Mouse (Mus musculus) liver, embryonic 13.5 days (tissue): Measurements from ENCODE around the gene Ppan. TPM values are rescaled to one million over a fixed set of nuclear protein-coding genes. Genes with fewer than 3 reads are reported as not detected.

Source experiments
- ATAC-seq: fragments of 200-750 bp; cut with Nextera tagmentation; 2 replicates; pipeline ENCODE4 v1.8.0; 2017; ENCODE audit warnings: low read depth, mild to moderate bottlenecking, moderate number of reproducible peaks, moderate library complexity
- DNase-seq: peaks from one replicate; pipeline ENCODE4 v3.0.0; 2022
- H3K27ac ChIP-seq: fragments of 300-500 bp; sonication (generic); 2 replicates; pipeline ENCODE4 v1.5.1; 2015; ENCODE audit warnings: moderate library complexity, mild to moderate bottlenecking, inconsistent platforms
- H3K27me3 ChIP-seq: fragments of 300-500 bp; sonication (generic); 2 replicates; pipeline ENCODE4 v1.6.1; 2015; ENCODE audit warnings: mild to moderate bottlenecking, inconsistent platforms
- H3K36me3 ChIP-seq: fragments of 300-500 bp; sonication (generic); 2 replicates; pipeline ENCODE4 v1.6.1; 2015; ENCODE audit warnings: mild to moderate bottlenecking, inconsistent platforms
- H3K4me1 ChIP-seq: fragments of 300-500 bp; sonication (generic); replicated peaks from 2 replicates; pipeline ENCODE4 v1.6.1; 2015; ENCODE audit warnings: inconsistent platforms
- H3K4me2 ChIP-seq: fragments of 300-500 bp; sonication (generic); 2 replicates; pipeline ENCODE4 v1.6.1; 2015; ENCODE audit warnings: inconsistent platforms, mild to moderate bottlenecking, moderate library complexity
- H3K4me3 ChIP-seq: fragments of 300-500 bp; sonication (generic); replicated peaks from 2 replicates; pipeline ENCODE4 v1.5.1; 2015; ENCODE audit warnings: mild to moderate bottlenecking, inconsistent platforms
- H3K9ac ChIP-seq: fragments of 300-500 bp; sonication (generic); 2 replicates; pipeline ENCODE4 v1.6.1; 2015; ENCODE audit warnings: mild to moderate bottlenecking, inconsistent platforms
- H3K9me3 ChIP-seq: fragments of 300-500 bp; sonication (generic); replicated peaks from 2 replicates; pipeline ENCODE4 v1.6.1; 2016; ENCODE audit warnings: inconsistent platforms
- WGBS: fragments of 180-500 bp; shearing (Covaris S2); methylation state at CpG from one replicate; pipeline ENCODE4 v1.1.7; 2015; ENCODE audit not compliant: insufficient replicate concordance; 5-methylcytosine and 5-hydroxymethylcytosine counted together
- polyA plus RNA-seq: library from polyadenylated mRNA; unstranded; fragments of >200 nt; fragmentation: Nextera tagmentation; extraction: Ambion mirVana; gene quantifications from 2 replicates; pipeline ENCODE4 v1.2.1, GENCODE M21; 2015

Ppan gene
- polyA plus RNA-seq, 1 experiment from 2014 or later, result 90.5 TPM

GRCm38 (mm10) chr9:20894629-20895028, 6.7 kb downstream of the Ppan start:
- Histone ChIP-seq H3K9me3 (no peaks in the 10 kb centered on the region), H3K27me3 (no peaks in the 10 kb centered on the region), H3K9ac (no peak overlapping the region), H3K4me1 (peaks cover 67% of the 10 kb centered on the region), H3K36me3 (peaks cover 81% of the 10 kb centered on the region), H3K4me2 (no peak overlapping the region), H3K27ac (no peak overlapping the region), H3K4me3 (no peak overlapping the region)
- no peak for ATAC-seq
- no peak for DNase-seq
- WGBS, result 82% methylated on average over 15 of the region's 15 CpGs

- no peaks in the 10 kb centered on the region for H3K9me3 ChIP-seq
- WGBS, result 91% methylated on average over 9 of the region's 9 CpGs
- DNase-seq (no peak), ATAC-seq (no peak)
- peaks cover 60% of the 10 kb centered on the region for H3K4me1 ChIP-seq
- no peak overlapping the region for H3K27ac ChIP-seq
- no peaks in the 10 kb centered on the region for H3K27me3 ChIP-seq
- H3K4me3 ChIP-seq, result 0 out of 2 replicates have a peak overlapping the region, but pooled peaks have one; percentile 10
- H3K36me3 ChIP-seq, result peaks cover 73% of the 10 kb centered on the region
- H3K9ac ChIP-seq, result no peak overlapping the region
- H3K4me2 ChIP-seq, result no peak overlapping the region
Observed at GRCm38 (mm10) chr9:20895382-20895781, 7.4 kb downstream of the Ppan start.

- peaks cover 57% of the 10 kb centered on the region for H3K4me1 ChIP-seq
- H3K36me3 ChIP-seq, result peaks cover 48% of the 10 kb centered on the region
- peak overlapping the region; percentile 95 for H3K9ac ChIP-seq
- H3K27ac ChIP-seq, result peak overlapping the region; percentile 80
- H3K9me3 ChIP-seq, result no peaks in the 10 kb centered on the region
- peak; percentile 68 for ATAC-seq
- peak overlapping the region; percentile 97 for H3K4me3 ChIP-seq
- 2% methylated on average over 32 of the region's 39 CpGs for WGBS
- peak overlapping the region; percentile 86 for H3K4me2 ChIP-seq
- no peak for DNase-seq
- no peaks in the 10 kb centered on the region for H3K27me3 ChIP-seq
Observed at GRCm38 (mm10) chr9:20897736-20898510, 9.9 kb downstream of the Ppan start.

- Histone ChIP-seq H3K9ac (peak within 1 kb of the TSS; percentile 95), H3K9me3 (no peaks in the 10 kb centered on the region), H3K27ac (peak within 1 kb of the TSS; percentile 80), H3K36me3 (peaks cover 42% of the 10 kb centered on the region), H3K27me3 (no peaks in the 10 kb centered on the region), H3K4me3 (peak within 1 kb of the TSS; percentile 97), H3K4me2 (peak within 1 kb of the TSS; percentile 86), H3K4me1 (peaks cover 64% of the 10 kb centered on the region)
- DNase-seq, result peak; percentile 80
- 5% methylated on average over 34 of the region's 34 CpGs for WGBS
- ATAC-seq, result peak; percentile 80
Observed at GRCm38 (mm10) chr9:20898511-20899073, 10.6 kb downstream of the Ppan start, which contains the start of gene Eif3g. Gene Eif3g, minus strand, starts transcription at chr9:20898623.

- H3K9me3 ChIP-seq, result no peaks in the 10 kb centered on the region
- WGBS, result 7% methylated on average over 13 of the region's 13 CpGs
- H3K27ac ChIP-seq, result peak overlapping the region; percentile 78
- peak overlapping the region; percentile 51 for H3K4me2 ChIP-seq
- H3K4me1 ChIP-seq, result peaks cover 47% of the 10 kb centered on the region
- DNase-seq (peak; percentile 40), ATAC-seq (peak; percentile 64)
- H3K36me3 ChIP-seq, result peaks cover 40% of the 10 kb centered on the region
- H3K4me3 ChIP-seq, result peak overlapping the region; percentile 7
- H3K9ac ChIP-seq, result peak overlapping the region; percentile 57
- no peaks in the 10 kb centered on the region for H3K27me3 ChIP-seq
Observed at GRCm38 (mm10) chr9:20901466-20902173, 13.6 kb downstream of the Ppan start.

- peak overlapping the region; percentile 7 for H3K4me3 ChIP-seq
- ATAC-seq (peak; percentile 57), DNase-seq (peak; percentile 48)
- H3K27ac ChIP-seq, result peak overlapping the region; percentile 78
- 11% methylated on average over 6 of the region's 6 CpGs for WGBS
- peaks cover 40% of the 10 kb centered on the region for H3K36me3 ChIP-seq
- H3K4me2 ChIP-seq, result peak overlapping the region; percentile 51
- H3K4me1 ChIP-seq, result peaks cover 42% of the 10 kb centered on the region
- H3K27me3 ChIP-seq, result no peaks in the 10 kb centered on the region
- peak overlapping the region; percentile 57 for H3K9ac ChIP-seq
- no peaks in the 10 kb centered on the region for H3K9me3 ChIP-seq
Observed at GRCm38 (mm10) chr9:20902174-20902491, 14.2 kb downstream of the Ppan start.

GRCm38 (mm10) chr9:20909948-20910347, 22.0 kb downstream of the Ppan start:
- 93% methylated on average over 9 of the region's 9 CpGs for WGBS
- Histone ChIP-seq H3K4me2 (no peak overlapping the region), H3K27ac (no peak overlapping the region), H3K9me3 (no peaks in the 10 kb centered on the region), H3K27me3 (no peaks in the 10 kb centered on the region), H3K4me1 (no peaks in the 10 kb centered on the region), H3K9ac (no peak overlapping the region), H3K4me3 (no peak overlapping the region), H3K36me3 (peaks cover 100% of the 10 kb centered on the region)
- DNase-seq (no peak), ATAC-seq (no peak)

- 0 out of 2 replicates have a peak, but pooled peaks cover 6% of the 10 kb centered on the region for H3K4me1 ChIP-seq
- 62% methylated on average over 4 of the region's 4 CpGs for WGBS
- no peak overlapping the region for H3K4me3 ChIP-seq
Observed at GRCm38 (mm10) chr9:20916160-20916559, 28.2 kb downstream of the Ppan start.

GRCm38 (mm10) chr9:20923258-20923657, 35.3 kb downstream of the Ppan start:
- no peak overlapping the region for H3K27ac ChIP-seq
- H3K4me3 ChIP-seq, result no peak overlapping the region
- H3K9ac ChIP-seq, result no peak overlapping the region
- ATAC-seq (no peak), DNase-seq (no peak)
- no peaks in the 10 kb centered on the region for H3K9me3 ChIP-seq
- H3K27me3 ChIP-seq, result no peaks in the 10 kb centered on the region
- no peak overlapping the region for H3K4me2 ChIP-seq
- WGBS, result 79% methylated on average over 3 of the region's 3 CpGs
- no peaks in the 10 kb centered on the region for H3K4me1 ChIP-seq
- peaks cover 100% of the 10 kb centered on the region for H3K36me3 ChIP-seq

More at GRCm38 (mm10) chr9:20916160-20916559, 28.2 kb downstream of the Ppan start:
- Histone ChIP-seq H3K36me3 (peaks cover 100% of the 10 kb centered on the region), H3K4me2 (no peak overlapping the region), H3K27me3 (no peaks in the 10 kb centered on the region), H3K27ac (no peak overlapping the region), H3K9me3 (no peaks in the 10 kb centered on the region), H3K9ac (no peak overlapping the region)
- ATAC-seq (peak; percentile 71), DNase-seq (peak; percentile 42)
